Mouse (Mus musculus) bone marrow macrophage, adult 2 months (primary cell): Measurements from ENCODE around the gene Rnf181.

ENCODE experiments used
- CTCF ChIP-seq: IDR thresholded peaks from 2 replicates; pipeline ENCODE4 v1.5.1; 2012; ENCODE audit warnings: low read depth, mild to moderate bottlenecking, low read length, moderate library complexity
- POLR2A ChIP-seq: IDR thresholded peaks from 2 replicates; pipeline ENCODE4 v1.6.1; 2012; ENCODE audit warnings: mild to moderate bottlenecking, low read depth, low read length, borderline replicate concordance

DNA sequence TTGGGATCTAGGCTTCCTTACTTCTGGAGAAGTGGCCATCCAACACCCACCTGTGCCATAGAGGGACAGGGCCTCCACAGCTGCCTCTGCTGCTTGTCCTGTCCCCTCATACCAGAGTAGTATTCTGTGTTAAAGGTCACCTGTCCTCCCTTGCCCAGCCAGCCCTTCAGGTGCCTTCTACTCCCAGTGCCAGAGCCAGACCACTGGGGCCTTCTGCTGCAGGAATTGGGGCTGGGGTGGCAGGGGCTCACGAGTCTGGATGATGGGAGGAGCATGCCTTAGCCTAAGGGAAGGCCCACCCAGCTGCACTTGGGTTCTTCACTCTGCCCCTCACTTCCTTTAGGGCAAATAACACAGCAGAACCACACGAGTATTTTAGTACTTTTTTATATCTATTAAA, 7.4 kb downstream of the Rnf181 start:
- TF ChIP-seq CTCF (no peak), POLR2A (no peak)
